Mouse (Mus musculus): Measurements from ENCODE around the gene Piga. TPM values are rescaled to one million over a fixed set of nuclear protein-coding genes. Genes with fewer than 3 reads are reported as not detected.

Piga gene
- polyA plus RNA-seq, 1 experiment, result 13.7 TPM

DNA sequence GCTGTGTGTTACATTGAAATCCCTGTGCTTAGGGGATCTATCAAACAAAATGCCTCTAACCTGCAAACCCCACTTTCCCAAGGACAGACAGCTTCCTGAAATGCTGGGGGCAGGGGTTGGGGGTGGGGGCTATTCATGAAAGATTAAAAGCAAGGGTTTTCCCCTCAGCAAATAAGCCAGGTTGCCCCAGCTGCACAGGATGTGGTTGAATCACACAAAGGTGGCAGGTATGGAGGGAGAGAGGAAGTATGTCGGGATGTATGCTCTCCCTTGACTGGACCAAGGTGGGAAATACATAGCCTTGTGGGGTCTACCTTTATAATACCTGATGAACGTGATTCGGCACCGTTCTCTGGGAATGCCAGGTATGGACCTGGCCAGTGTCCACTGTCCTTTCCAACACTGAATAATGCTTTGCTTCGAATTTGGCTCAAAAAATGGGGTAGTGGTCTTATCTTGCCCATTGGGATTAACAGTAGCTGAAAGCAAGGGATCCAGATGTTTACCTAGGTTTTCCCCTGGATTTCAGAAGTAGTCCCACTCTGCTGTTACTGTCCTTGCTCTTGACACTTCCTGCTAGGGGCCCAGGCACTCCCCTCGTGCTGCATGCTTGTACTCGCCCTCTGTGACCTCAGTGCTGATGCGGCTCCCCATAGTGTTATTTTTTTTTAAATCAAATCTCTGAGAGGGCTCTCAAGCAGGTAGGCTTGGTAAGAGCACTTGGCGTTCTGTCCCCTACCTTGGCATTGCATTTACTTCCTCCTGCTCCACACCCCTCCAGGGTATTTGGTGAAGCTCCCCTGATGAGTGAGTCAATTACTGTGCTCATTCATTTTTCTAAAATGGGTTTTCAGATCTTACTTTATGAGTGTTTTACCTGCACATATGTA is 13.2 kb upstream of the Piga start:
- no peak for TF ChIP-seq CTCF (IDR thresholded peaks at IDR 0.05; ENCODE audit: borderline replicate concordance, insufficient read depth, low read length)
- TF ChIP-seq POLR2A (IDR thresholded peaks at IDR 0.05; ENCODE audit: low read depth, low read length), result no peak
- H3K4me1 ChIP-seq (ENCODE audit: control insufficient read depth, insufficient read depth, low read length), result no peaks in the 10 kb centered on the region
- H3K4me3 ChIP-seq (ENCODE audit: insufficient read depth, low read length), result no peak overlapping the region
- no peak overlapping the region for H3K27ac ChIP-seq (ENCODE audit: insufficient read depth, low read length)

DNA sequence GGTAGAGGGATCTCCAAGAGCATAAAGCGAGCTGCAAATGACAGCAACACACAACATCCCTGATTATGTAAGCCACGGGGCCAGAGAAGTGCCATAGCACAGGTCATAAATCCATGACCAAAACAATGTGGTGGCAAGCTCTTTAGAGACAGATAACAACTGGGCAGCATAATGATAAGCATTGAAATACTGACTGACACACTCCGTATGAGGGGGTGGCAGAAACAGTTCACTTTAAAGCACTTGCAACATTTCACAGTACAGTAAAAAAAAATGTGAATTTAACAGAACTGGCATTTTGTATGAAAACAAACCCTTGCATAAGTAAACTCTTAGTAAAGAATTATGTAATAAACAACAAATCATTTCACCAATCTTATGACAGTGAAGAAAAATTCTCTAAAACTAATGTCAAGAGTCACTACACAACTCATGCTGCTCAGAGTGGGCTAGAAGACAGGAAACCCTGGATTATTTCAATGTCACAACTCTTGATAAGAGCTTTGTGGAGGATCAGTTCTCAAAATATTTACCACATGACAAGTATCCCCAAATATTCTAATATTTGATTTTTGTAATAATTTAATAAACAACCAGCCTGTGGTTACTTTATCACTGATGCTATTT is 11.2 kb upstream of the Piga start:
- TF ChIP-seq CTCF (IDR thresholded peaks at IDR 0.05; ENCODE audit: borderline replicate concordance, insufficient read depth, low read length) (no peak), POLR2A (IDR thresholded peaks at IDR 0.05; ENCODE audit: low read depth, low read length) (no peak)
- no peaks in the 10 kb centered on the region for H3K4me1 ChIP-seq (ENCODE audit: control insufficient read depth, insufficient read depth, low read length)
- no peak overlapping the region for H3K27ac ChIP-seq (ENCODE audit: insufficient read depth, low read length)
- H3K4me3 ChIP-seq (ENCODE audit: insufficient read depth, low read length), result no peak overlapping the region

DNA sequence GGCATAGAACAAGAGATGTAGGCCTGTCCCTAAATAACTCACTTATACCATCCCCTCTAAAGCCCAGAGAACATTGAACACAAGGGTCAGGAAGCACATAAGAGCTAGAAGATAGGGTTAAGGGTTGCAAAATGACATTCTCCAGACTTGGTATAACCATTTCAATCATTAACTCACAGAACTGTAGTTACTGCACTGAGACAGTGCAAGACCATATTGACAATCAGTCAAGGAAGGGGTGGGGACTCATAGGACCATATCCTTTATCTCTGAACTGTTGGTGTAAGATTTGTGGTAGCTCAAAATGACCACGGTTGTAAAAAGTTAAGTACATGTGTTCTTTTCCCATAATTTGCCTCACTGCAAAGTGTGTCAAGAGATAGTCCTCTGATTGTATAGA is 9.0 kb upstream of the Piga start:
- no peak overlapping the region for H3K4me3 ChIP-seq (ENCODE audit: insufficient read depth, low read length)
- TF ChIP-seq POLR2A (IDR thresholded peaks at IDR 0.05; ENCODE audit: low read depth, low read length) (no peak), CTCF (IDR thresholded peaks at IDR 0.05; ENCODE audit: borderline replicate concordance, insufficient read depth, low read length) (no peak)
- no peaks in the 10 kb centered on the region for H3K4me1 ChIP-seq (ENCODE audit: control insufficient read depth, insufficient read depth, low read length)

GRCm38 (mm10) chrX:164416803-164417202 is 2.8 kb upstream of the Piga start:
- Histone ChIP-seq H3K4me3 (ENCODE audit: insufficient read depth, low read length) (no peak overlapping the region), H3K4me1 (ENCODE audit: control insufficient read depth, insufficient read depth, low read length) (no peaks in the 10 kb centered on the region), H3K27ac (ENCODE audit: insufficient read depth, low read length) (no peak overlapping the region)
- no peak for TF ChIP-seq POLR2A (IDR thresholded peaks at IDR 0.05; ENCODE audit: low read depth, low read length)

More for the DNA sequence above, 9.0 kb upstream of the Piga start:
- H3K27ac ChIP-seq (ENCODE audit: insufficient read depth, low read length), result no peak overlapping the region

GRCm38 (mm10) chrX:164418008-164418407 is 1.6 kb upstream of the Piga start:
- H3K4me3 ChIP-seq (ENCODE audit: insufficient read depth, low read length), result no peak overlapping the region
- no peaks in the 10 kb centered on the region for H3K4me1 ChIP-seq (ENCODE audit: control insufficient read depth, insufficient read depth, low read length)
- H3K27ac ChIP-seq (ENCODE audit: insufficient read depth, low read length), result no peak overlapping the region
- TF ChIP-seq CTCF (IDR thresholded peaks at IDR 0.05; ENCODE audit: borderline replicate concordance, insufficient read depth, low read length) (no peak), POLR2A (IDR thresholded peaks at IDR 0.05; ENCODE audit: low read depth, low read length) (no peak)

GRCm38 (mm10) chrX:164419955-164420354 is 368 bp downstream of the Piga start:
- no peak overlapping the region for H3K27ac ChIP-seq (ENCODE audit: insufficient read depth, low read length)
- TF ChIP-seq POLR2A (IDR thresholded peaks at IDR 0.05; ENCODE audit: low read depth, low read length) (no peak), CTCF (IDR thresholded peaks at IDR 0.05; ENCODE audit: borderline replicate concordance, insufficient read depth, low read length) (no peak)
- no peaks in the 10 kb centered on the region for H3K4me1 ChIP-seq (ENCODE audit: control insufficient read depth, insufficient read depth, low read length)
- H3K4me3 ChIP-seq (ENCODE audit: insufficient read depth, low read length), result peak overlapping the region; percentile 94

DNA sequence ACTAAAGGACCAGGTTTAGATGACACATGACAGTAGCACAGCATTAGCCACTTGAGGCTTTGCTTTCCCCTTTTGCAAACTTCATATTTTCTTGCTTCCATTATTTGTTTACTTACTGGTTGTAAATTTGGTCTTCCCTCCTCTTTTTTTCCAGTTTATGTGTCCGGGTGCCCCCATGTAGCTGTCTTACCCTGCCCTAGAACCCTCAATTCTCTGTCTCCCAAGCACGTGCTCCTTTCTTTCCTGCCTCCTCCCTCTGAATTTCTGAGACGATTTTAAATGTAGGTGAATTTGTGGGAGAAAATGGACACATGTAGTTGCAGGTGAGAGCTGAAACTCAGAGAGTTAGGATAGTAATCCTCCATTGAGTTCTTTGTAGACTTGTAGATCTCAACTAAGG is 931 bp downstream of the Piga start:
- Histone ChIP-seq H3K27ac (ENCODE audit: insufficient read depth, low read length) (no peak overlapping the region), H3K4me1 (ENCODE audit: control insufficient read depth, insufficient read depth, low read length) (no peaks in the 10 kb centered on the region), H3K4me3 (ENCODE audit: insufficient read depth, low read length) (peak overlapping the region; percentile 94)
- TF ChIP-seq CTCF (IDR thresholded peaks at IDR 0.05; ENCODE audit: borderline replicate concordance, insufficient read depth, low read length), result no peak
- no peak for TF ChIP-seq POLR2A (IDR thresholded peaks at IDR 0.05; ENCODE audit: low read depth, low read length)

DNA sequence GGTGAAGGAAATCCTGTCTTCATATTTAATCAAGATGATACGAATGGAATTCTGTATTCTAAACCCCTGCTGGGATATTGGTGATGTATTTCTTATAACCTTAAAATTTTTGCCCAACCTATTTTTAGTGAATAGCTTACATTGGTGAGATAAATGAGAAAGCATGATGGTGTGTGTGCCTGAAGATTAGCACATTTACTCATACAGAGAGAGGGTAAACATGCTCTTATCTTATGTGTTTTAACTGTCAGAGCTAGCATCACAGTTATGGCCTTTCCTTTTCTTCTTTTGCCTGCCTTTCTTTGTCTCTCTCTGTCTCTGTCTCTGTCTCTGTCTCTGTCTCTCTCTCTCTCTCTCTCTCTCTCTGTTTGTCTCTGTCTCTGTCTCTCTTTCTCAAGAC is 5.2 kb downstream of the Piga start:
- Histone ChIP-seq H3K27ac (ENCODE audit: insufficient read depth, low read length) (no peak overlapping the region), H3K4me1 (ENCODE audit: control insufficient read depth, insufficient read depth, low read length) (no peaks in the 10 kb centered on the region), H3K4me3 (ENCODE audit: insufficient read depth, low read length) (no peak overlapping the region)
- no peak for TF ChIP-seq CTCF (IDR thresholded peaks at IDR 0.05; ENCODE audit: borderline replicate concordance, insufficient read depth, low read length)
- no peak for TF ChIP-seq POLR2A (IDR thresholded peaks at IDR 0.05; ENCODE audit: low read depth, low read length)

- no peak overlapping the region for H3K27ac ChIP-seq (ENCODE audit: insufficient read depth, low read length)
- no peaks in the 10 kb centered on the region for H3K4me1 ChIP-seq (ENCODE audit: control insufficient read depth, insufficient read depth, low read length)
- no peak overlapping the region for H3K4me3 ChIP-seq (ENCODE audit: insufficient read depth, low read length)
- TF ChIP-seq CTCF (IDR thresholded peaks at IDR 0.05; ENCODE audit: borderline replicate concordance, insufficient read depth, low read length) (no peak), POLR2A (IDR thresholded peaks at IDR 0.05; ENCODE audit: low read depth, low read length) (no peak)
Observed at GRCm38 (mm10) chrX:164427295-164427694, 7.7 kb downstream of the Piga start.

GRCm38 (mm10) chrX:164428224-164428623 is 8.6 kb downstream of the Piga start:
- Histone ChIP-seq H3K4me1 (ENCODE audit: control insufficient read depth, insufficient read depth, low read length) (no peaks in the 10 kb centered on the region), H3K27ac (ENCODE audit: insufficient read depth, low read length) (no peak overlapping the region), H3K4me3 (ENCODE audit: insufficient read depth, low read length) (no peak overlapping the region)
- no peak for TF ChIP-seq CTCF (IDR thresholded peaks at IDR 0.05; ENCODE audit: borderline replicate concordance, insufficient read depth, low read length)
- no peak for TF ChIP-seq POLR2A (IDR thresholded peaks at IDR 0.05; ENCODE audit: low read depth, low read length)
